Mouse (Mus musculus): Measurements from ENCODE around the gene Thbd. TPM values are rescaled to one million over a fixed set of nuclear protein-coding genes. Genes with fewer than 3 reads are reported as not detected.

The Thbd gene
- polyA plus RNA-seq, 1 experiment: 39.1 TPM

DNA sequence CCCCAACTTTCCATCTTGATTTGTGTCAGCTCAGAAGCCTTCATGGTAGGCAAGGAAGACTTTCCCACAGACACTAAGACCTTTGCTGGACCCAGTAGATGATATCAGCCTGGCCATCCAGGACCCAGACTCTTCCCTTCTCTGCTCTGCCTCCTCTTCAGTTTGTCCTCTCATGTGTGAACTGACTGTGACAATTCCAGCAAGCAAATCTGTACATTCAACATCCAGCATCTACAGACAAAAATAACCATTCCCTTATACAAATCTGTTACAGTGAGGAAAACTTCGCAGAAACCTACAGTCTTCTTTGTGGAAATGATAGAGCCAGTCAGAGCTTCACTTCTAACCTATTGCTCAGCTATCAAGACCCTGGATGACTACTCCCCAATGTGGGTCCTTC, 50.8 kb downstream of the Thbd start:
- H3K36me3 ChIP-seq (ENCODE audit: control insufficient read depth, insufficient read depth, low read length): no peaks in the 10 kb centered on the region
- WGBS: 84% methylated on average over 1 of the region's 1 CpGs
- H3K27ac ChIP-seq (ENCODE audit: insufficient read depth, low read length): no peak overlapping the region
- DNase-seq (ENCODE audit: low read depth in 1 of 2, low spot score in 2 of 2): no peak
- H3K4me3 ChIP-seq (ENCODE audit: extremely low read depth, insufficient read depth, insufficient read length): no peak overlapping the region
- no peaks in the 10 kb centered on the region for H3K27me3 ChIP-seq (ENCODE audit: control insufficient read depth, insufficient read depth, low read length)
- TF ChIP-seq POLR2A (IDR thresholded peaks at IDR 0.05; ENCODE audit: low read depth, low read length) (no peak), CTCF (IDR thresholded peaks at IDR 0.05; ENCODE audit: extremely low read depth, insufficient read depth, insufficient read length, insufficient replicate concordance) (no peak)
- no peaks in the 10 kb centered on the region for H3K4me1 ChIP-seq (ENCODE audit: control insufficient read depth, insufficient read depth, insufficient read length)

Other genes starting within 250 kb of the Thbd start
- gene Sstr4, start 12.8 kb downstream of the Thbd start, polyA plus RNA-seq (2012; rRNA removed): 0.26 and 1.2 TPM in 2 replicates
- 7.2 and 7.5 TPM in 2 replicates for gene Cd93, start 35.4 kb upstream of the Thbd start, polyA plus RNA-seq (2012; rRNA removed)

All from spleen, adult 2 months (tissue).